In genomic region chr2:61635099-61635498, GRCm38 (mm10) we compare ENCODE assay signal across 33 mouse cellular contexts.
"Had no signal": no experiment of that assay in that cellular context is flagged by ENCODE, and none has a peak within 500 bp of the region (broad histone marks: within the 10 kb centered on the region; RNA-seq: fewer than 3 reads in every experiment).

No protein-coding gene starts in this region.

- H3K9ac ChIP-seq: heart, embryonic 12.5 days; heart, embryonic 13.5 days; heart, embryonic 15.5 days; hindbrain, embryonic 12.5 days; hindbrain, embryonic 13.5 days; hindbrain, embryonic 14.5 days; hindbrain, embryonic 15.5 days; intestine, embryonic 15.5 days; kidney, embryonic 15.5 days had no signal

- H3K4me1 ChIP-seq: heart, embryonic 15.5 days; hindbrain, embryonic 10.5 days; hindbrain, embryonic 12.5 days; hindbrain, embryonic 13.5 days; hindbrain, embryonic 15.5 days; intestine, embryonic 15.5 days; kidney, embryonic 15.5 days had no signal

- H3K4me2 ChIP-seq: heart, embryonic 12.5 days; heart, embryonic 13.5 days; heart, embryonic 15.5 days; hindbrain, embryonic 12.5 days; hindbrain, embryonic 13.5 days; hindbrain, embryonic 14.5 days; hindbrain, embryonic 15.5 days; intestine, embryonic 15.5 days; kidney, embryonic 15.5 days had no signal

- H3K4me3 ChIP-seq: heart, embryonic 12.5 days; heart, embryonic 13.5 days; heart, embryonic 15.5 days; hindbrain, embryonic 10.5 days; hindbrain, embryonic 12.5 days; hindbrain, embryonic 13.5 days; hindbrain, embryonic 15.5 days; intestine, embryonic 15.5 days; kidney, embryonic 15.5 days; layer of hippocampus, adult 2 months; left cerebral cortex, adult 2 months had no signal

- ATAC-seq: hindbrain, embryonic 16.5 days; hindbrain, postnatal 0 days; intestine, embryonic 15.5 days; intestine, embryonic 16.5 days; intestine, postnatal 0 days had no signal

- H3K9me3 ChIP-seq: heart, embryonic 12.5 days; heart, embryonic 13.5 days; heart, embryonic 15.5 days; hindbrain, embryonic 10.5 days; hindbrain, embryonic 12.5 days; hindbrain, embryonic 13.5 days; hindbrain, embryonic 15.5 days; intestine, embryonic 15.5 days; kidney, embryonic 15.5 days had no signal

- H3K36me3 ChIP-seq: hindbrain, embryonic 10.5 days; hindbrain, embryonic 12.5 days; hindbrain, embryonic 13.5 days; hindbrain, embryonic 15.5 days; intestine, embryonic 15.5 days had no signal

- H3K27me3 ChIP-seq: heart, embryonic 12.5 days; heart, embryonic 13.5 days; heart, embryonic 15.5 days; hindbrain, embryonic 12.5 days; hindbrain, embryonic 13.5 days; hindbrain, embryonic 15.5 days; intestine, embryonic 15.5 days; kidney, embryonic 15.5 days had no signal

- H3K27ac ChIP-seq: heart, embryonic 13.5 days; heart, embryonic 15.5 days; hindbrain, embryonic 10.5 days; hindbrain, embryonic 12.5 days; hindbrain, embryonic 13.5 days; hindbrain, embryonic 14.5 days; hindbrain, embryonic 15.5 days; hindbrain, postnatal 0 days; intestine, embryonic 15.5 days; kidney, embryonic 15.5 days; kidney, postnatal 0 days; layer of hippocampus, adult 2 months; left cerebral cortex, adult 2 months had no signal

- DNase-seq: heart, postnatal 10 days; heart, postnatal 14 days; heart, postnatal 36 days; heart, postnatal 4 days; kidney, adult 11 months; kidney, adult 18-20 months; kidney, adult 2 months; kidney, adult 8-10 months; kidney, adult 9 months; kidney, postnatal 10 days; kidney, postnatal 14 days; kidney, postnatal 25 days; kidney, postnatal 36 days; kidney, postnatal 4 days; layer of hippocampus, adult 9-11 months; layer of hippocampus, postnatal 36 days had no signal
